9 mouse cellular contexts compared by ENCODE assay signal in the genomic region with DNA sequence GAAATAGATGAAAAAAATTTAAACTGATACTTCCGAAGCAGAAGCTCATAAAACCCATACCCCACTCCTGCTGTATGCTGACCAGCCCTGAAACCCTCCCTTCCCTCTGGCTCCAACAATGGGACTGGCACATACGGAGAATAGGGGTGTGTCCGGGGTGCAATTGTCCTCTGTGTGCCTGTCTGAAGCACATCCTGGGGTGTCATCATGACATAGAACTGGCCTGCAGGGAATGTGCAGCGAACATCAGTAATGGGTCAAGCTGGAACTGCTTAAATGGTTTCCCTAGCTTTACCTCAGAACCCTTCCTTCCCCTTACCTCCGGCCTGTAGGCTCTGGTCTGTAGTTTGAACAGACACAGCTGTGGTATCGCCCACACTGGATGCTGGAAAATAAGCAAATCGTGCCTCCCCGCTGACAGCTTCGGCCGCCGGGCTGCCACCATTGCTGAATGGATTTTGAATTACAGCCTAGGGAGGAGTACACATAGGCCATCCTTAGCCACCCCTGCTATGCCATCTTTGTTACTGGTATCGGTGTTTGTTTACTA. TPM values are rescaled to one million over a fixed set of nuclear protein-coding genes. Genes with fewer than 3 reads are reported as not detected.
DNase-seq lines count a peak whose midpoint lies in the region; ATAC-seq lines count a peak whose summit lies in the region.
"Had no signal": no experiment of that assay in that cellular context is flagged by ENCODE, and none has a peak within 500 bp of the region (broad histone marks: within the 10 kb centered on the region; RNA-seq: fewer than 3 reads in every experiment).

No protein-coding gene starts in this region.

- peaks cover 66% of the 10 kb centered on the region for H3K36me3 ChIP-seq in erythroblast, embryonic 14.5 days (ENCODE audit: control insufficient read depth)
- H3K36me3 ChIP-seq in liver, embryonic 11.5 days (ENCODE audit: control insufficient read depth, insufficient read depth, low read length) = peaks cover 22% of the 10 kb centered on the region

- peak; percentile 19 for DNase-seq in thymus, postnatal 4 days
- DNase-seq in thymus, postnatal 10 days (ENCODE audit: low spot score in 2 of 2) = no peak
- DNase-seq in liver, embryonic 11.5 days (ENCODE audit: low spot score) = no peak
- no peak for DNase-seq in urinary bladder, adult 18-20 months (ENCODE audit: low spot score in 2 of 2)
- no peak for DNase-seq in adrenal gland, adult 2 months
- no peak for DNase-seq in cerebellum, adult 18-20 months

- no peaks in the 10 kb centered on the region for H3K9me3 ChIP-seq in erythroblast, embryonic 14.5 days (ENCODE audit: control insufficient read depth, low read length)
- H3K9me3 ChIP-seq in liver, embryonic 11.5 days (ENCODE audit: control insufficient read depth, low read length) = no peaks in the 10 kb centered on the region

- peak overlapping the region; percentile 91 for H3K4me2 ChIP-seq in liver, embryonic 11.5 days

- H3K4me3 ChIP-seq in erythroblast, embryonic 14.5 days (replicated peaks) = peak overlapping the region; percentile 97
- peak overlapping the region; percentile 88 for H3K4me3 ChIP-seq in liver, embryonic 11.5 days (ENCODE audit: low read depth, low read length)

- 90% methylated on average over 12 of the region's 12 CpGs for WGBS in liver, embryonic 11.5 days

- peak overlapping the region; percentile 97; the same call in 1 of the 2 replicates for H3K9ac ChIP-seq in liver, embryonic 11.5 days (ENCODE audit: low read depth, low read length)

- no peak overlapping the region for H3K27ac ChIP-seq in liver, embryonic 11.5 days (ENCODE audit: low read depth, low read length)

- no peak for ATAC-seq in erythroblast, adult 5-6 weeks (replicated peaks; ENCODE audit: low FRiP score, poor library complexity, severe bottlenecking)
- no peak for ATAC-seq in liver, embryonic 11.5 days (replicated peaks; ENCODE audit: low FRiP score)

- H3K27me3 ChIP-seq in erythroblast, embryonic 14.5 days (ENCODE audit: control insufficient read depth) = no peaks in the 10 kb centered on the region
- H3K27me3 ChIP-seq in liver, embryonic 11.5 days (replicated peaks; ENCODE audit: control insufficient read depth, insufficient read depth, low read length) = no peaks in the 10 kb centered on the region

- H3K4me1 ChIP-seq in erythroblast, embryonic 14.5 days (ENCODE audit: control insufficient read depth) = peaks cover 37% of the 10 kb centered on the region
- H3K4me1 ChIP-seq in liver, embryonic 11.5 days (replicated peaks; ENCODE audit: control insufficient read depth, insufficient read depth, low read length) = peaks cover 19% of the 10 kb centered on the region

RNA-seq across cellular contexts. Expression of a gene that starts 1.6 kb away (rescaled TPM):
- 30.7 and 40.4 TPM in 2 replicates for polyA plus RNA-seq in erythroblast, embryonic 14.5 days (2012)
- 36.5 and 39.3 TPM in 2 replicates for total RNA-seq in erythroblast, adult 5-6 weeks (2015; ENCODE audit: low replicate concordance)
- 47.0 and 47.3 TPM in 2 replicates for total RNA-seq in erythroblast, adult 5-6 weeks (2017; ENCODE audit: low replicate concordance)
- polyA plus RNA-seq in liver, embryonic 11.5 days (2014; fragmentation: Nextera tagmentation; extraction: Ambion mirVana) = 17.8 and 19.9 TPM in 2 replicates
- 100 to 1,000 TPM; 146 to 166 TPM for total RNA-seq in adrenal gland, adult 2 months (2021)
- 376 and 393 TPM in 2 replicates for polyA plus RNA-seq in adrenal gland, adult 2 months (2012; rRNA removed)

RNA-seq across cellular contexts. Expression of a gene that starts 11.2 kb away (rescaled TPM):
- polyA plus RNA-seq in erythroblast, embryonic 14.5 days (2012) = not detected in 2 replicates
- not detected in 2 replicates for total RNA-seq in erythroblast, adult 5-6 weeks (2015; ENCODE audit: low replicate concordance)
- not detected in 2 replicates for total RNA-seq in erythroblast, adult 5-6 weeks (2017; ENCODE audit: low replicate concordance)
- not detected in 2 replicates for polyA plus RNA-seq in liver, embryonic 11.5 days (2014; fragmentation: Nextera tagmentation; extraction: Ambion mirVana)
- 10 to 100 TPM in 1 of 2 experiments, not detected in 1; 49.9 TPM for total RNA-seq in adrenal gland, adult 2 months (2021)
- polyA plus RNA-seq in adrenal gland, adult 2 months (2012; rRNA removed) = 63.2 and 115 TPM in 2 replicates
- polyA plus RNA-seq: C2C12 had no signal

RNA-seq across cellular contexts. Expression of a gene that starts 18.2 kb away (rescaled TPM):
- 0.06 TPM in 1 of 2 replicates, not detected in the other for polyA plus RNA-seq in erythroblast, embryonic 14.5 days (2012)
- total RNA-seq in erythroblast, adult 5-6 weeks (2015; ENCODE audit: low replicate concordance) = 2.9 TPM in 1 of 2 replicates, not detected in the other
- total RNA-seq in erythroblast, adult 5-6 weeks (2017; ENCODE audit: low replicate concordance) = 0.70 and 0.77 TPM in 2 replicates
- polyA plus RNA-seq in liver, embryonic 11.5 days (2014; fragmentation: Nextera tagmentation; extraction: Ambion mirVana) = 39.7 and 43.0 TPM in 2 replicates
- total RNA-seq in adrenal gland, adult 2 months (2021) = 10 to 100 TPM in 1 of 2 experiments, 1 to 10 TPM in 1; 9.2 to 13.7 TPM
- polyA plus RNA-seq in adrenal gland, adult 2 months (2012; rRNA removed) = 17.5 and 24.0 TPM in 2 replicates

RNA-seq across cellular contexts. Expression of a gene that starts 18.5 kb away (rescaled TPM):
- polyA plus RNA-seq in erythroblast, embryonic 14.5 days (2012) = not detected in 2 replicates
- not detected in 2 replicates for total RNA-seq in erythroblast, adult 5-6 weeks (2015; ENCODE audit: low replicate concordance)
- not detected in 2 replicates for total RNA-seq in erythroblast, adult 5-6 weeks (2017; ENCODE audit: low replicate concordance)
- polyA plus RNA-seq in liver, embryonic 11.5 days (2014; fragmentation: Nextera tagmentation; extraction: Ambion mirVana) = 3.2 and 4.1 TPM in 2 replicates
- under 1 TPM; 0.37 to 0.59 TPM for total RNA-seq in adrenal gland, adult 2 months (2021)
- 0.18 and 0.38 TPM in 2 replicates for polyA plus RNA-seq in adrenal gland, adult 2 months (2012; rRNA removed)
- polyA plus RNA-seq: C2C12 had no signal

RNA-seq across cellular contexts. Expression of a gene that starts 30.6 kb away (rescaled TPM):
- not detected in 2 replicates for polyA plus RNA-seq in erythroblast, embryonic 14.5 days (2012)
- not detected in 2 replicates for total RNA-seq in erythroblast, adult 5-6 weeks (2015; ENCODE audit: low replicate concordance)
- not detected in 2 replicates for total RNA-seq in erythroblast, adult 5-6 weeks (2017; ENCODE audit: low replicate concordance)
- polyA plus RNA-seq in liver, embryonic 11.5 days (2014; fragmentation: Nextera tagmentation; extraction: Ambion mirVana) = not detected in 2 replicates
- 10 to 100 TPM in 1 of 2 experiments, not detected in 1; 16.6 TPM for total RNA-seq in adrenal gland, adult 2 months (2021)
- polyA plus RNA-seq in adrenal gland, adult 2 months (2012; rRNA removed) = 2.6 and 17.4 TPM in 2 replicates
- polyA plus RNA-seq: C2C12 had no signal

Comparison
In these comparisons a context has a peak if more than half of its experiments do, and no peak if none do; other contexts are left out.
1. RNA of a gene that starts 11.2 kb away (polyA plus RNA-seq): 63.2 to 115 TPM in adrenal gland, adult 2 months; not detected in erythroblast, embryonic 14.5 days and not detected in liver, embryonic 11.5 days; every median in the first group is over 10 times any median in the second.
2. RNA of a gene that starts 18.2 kb away (polyA plus RNA-seq): 39.7 to 43.0 TPM in liver, embryonic 11.5 days and 17.5 to 24.0 TPM in adrenal gland, adult 2 months; 0.06 TPM in erythroblast, embryonic 14.5 days; every median in the first group is over 10 times any median in the second.